Mouse (Mus musculus) heart, embryonic 11.5 days (tissue): ENCODE measurements around the gene Gzmm. TPM values are rescaled to one million over a fixed set of nuclear protein-coding genes. Genes with fewer than 3 reads are reported as not detected.
A peak's percentile ranks its signal among the peaks of the same experiment; 100 is the strongest.
"Not testable (repeated sequence)": the region's sequence is repeated elsewhere in the genome, so short reads cannot be mapped to it uniquely, and the experiment has no call there.

Experiments
- ATAC-seq: fragments of 200-750 bp; cut with Nextera tagmentation; replicated peaks from 2 replicates; pipeline ENCODE4 v1.8.0; 2017; ENCODE audit warnings: moderate library complexity; ENCODE audit not compliant: insufficient number of reproducible peaks, low FRiP score, low TSS enrichment
- H3K27ac ChIP-seq: fragments of 300-500 bp; sonication (generic); 2 replicates; pipeline ENCODE4 v1.5.1; 2014; ENCODE audit warnings: mild to moderate bottlenecking, low read depth, low read length
- H3K27me3 ChIP-seq: fragments of 300-500 bp; sonication (generic); 2 replicates; pipeline ENCODE4 v1.6.1; 2014; ENCODE audit warnings: mild to moderate bottlenecking, low read length, mixed read lengths; ENCODE audit not compliant: control insufficient read depth, insufficient read depth
- H3K36me3 ChIP-seq: fragments of 300-500 bp; sonication (generic); 2 replicates; pipeline ENCODE4 v1.6.1; 2014; ENCODE audit warnings: mild to moderate bottlenecking, low read length, moderate library complexity, mixed read lengths; ENCODE audit not compliant: control insufficient read depth, insufficient read depth
- H3K4me1 ChIP-seq: fragments of 300-500 bp; sonication (generic); 2 replicates; pipeline ENCODE4 v1.6.1; 2014; ENCODE audit warnings: low read length; ENCODE audit not compliant: control insufficient read depth, insufficient read depth
- H3K4me2 ChIP-seq: fragments of 300-500 bp; sonication (generic); 2 replicates; pipeline ENCODE4 v1.6.1; 2014; ENCODE audit warnings: mild to moderate bottlenecking, moderate library complexity
- H3K4me3 ChIP-seq: fragments of 300-500 bp; sonication (generic); 2 replicates; pipeline ENCODE4 v1.5.1; 2014; ENCODE audit warnings: low read depth, low read length
- H3K9ac ChIP-seq: fragments of 300-500 bp; sonication (generic); 2 replicates; pipeline ENCODE4 v1.6.1; 2014; ENCODE audit warnings: mild to moderate bottlenecking, low read depth, low read length, moderate library complexity
- H3K9me3 ChIP-seq: fragments of 300-500 bp; sonication (generic); replicated peaks from 2 replicates; pipeline ENCODE4 v1.6.1; 2016; ENCODE audit warnings: low read length; ENCODE audit not compliant: control insufficient read depth
- WGBS: fragments of 180-500 bp; shearing (Covaris S2); extraction: QIAGEN DNeasy Blood & Tissue Kit; methylation state at CpG from one replicate; pipeline ENCODE4 v1.1.7; 2014; ENCODE audit not compliant: insufficient replicate concordance; 5-methylcytosine and 5-hydroxymethylcytosine counted together
- polyA plus RNA-seq: library from polyadenylated mRNA; unstranded; fragments of >200 nt; fragmentation: Nextera tagmentation; extraction: Ambion mirVana; gene quantifications from 2 replicates; pipeline ENCODE4 v1.2.1, GENCODE M21; 2014

Gene Gzmm
- polyA plus RNA-seq, 1 experiment from 2014 or later, result 0.40 TPM

DNA sequence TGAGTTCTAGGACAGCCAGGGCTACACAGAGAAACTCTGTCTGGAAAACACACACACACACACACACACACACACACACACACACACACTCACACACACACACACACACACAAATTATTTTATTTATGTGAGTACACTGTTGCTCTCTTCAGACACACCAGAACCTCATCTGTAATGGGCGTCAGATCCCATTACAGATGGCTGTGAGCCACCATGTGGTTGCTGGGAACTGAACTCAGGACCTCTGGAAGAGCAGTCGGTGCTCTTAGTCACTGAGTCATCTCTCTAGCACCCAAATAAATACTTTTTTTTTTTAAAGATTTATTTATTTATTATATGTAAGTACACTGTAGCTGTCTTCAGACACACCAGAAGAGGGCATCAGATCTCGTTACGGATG lies 14.2 kb downstream of the Gzmm start:
- not testable (repeated sequence) for H3K27me3 ChIP-seq, H3K36me3 ChIP-seq, H3K27ac ChIP-seq, H3K9me3 ChIP-seq, H3K9ac ChIP-seq, ATAC-seq, H3K4me3 ChIP-seq, H3K4me2 ChIP-seq
- peaks cover 45% of the 10 kb centered on the region for H3K4me1 ChIP-seq
- WGBS, result 77% methylated on average over 2 of the region's 4 CpGs

DNA sequence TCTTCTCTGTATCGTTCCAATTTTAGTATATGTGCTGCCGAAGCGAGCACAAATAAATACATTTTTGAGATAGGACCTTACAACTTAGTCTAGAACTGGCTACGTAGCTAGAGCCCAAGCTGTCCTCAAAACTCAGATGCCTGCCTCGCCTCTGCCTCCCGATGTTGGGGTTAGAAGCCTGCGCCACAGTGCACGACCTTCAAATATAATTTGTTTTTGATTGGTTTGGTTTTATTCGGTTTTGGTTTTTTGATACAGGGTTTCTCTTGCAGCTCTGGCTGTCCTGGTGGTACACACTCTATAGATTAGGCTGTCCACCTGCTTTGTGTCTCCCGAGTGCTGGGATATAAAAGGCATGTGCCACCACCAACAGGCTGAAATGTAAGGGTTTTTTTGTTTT lies 14.7 kb downstream of the Gzmm start:
- H3K4me2 ChIP-seq, result peak overlapping the region; percentile 65
- no peaks in the 10 kb centered on the region for H3K9me3 ChIP-seq
- no peaks in the 10 kb centered on the region for H3K27me3 ChIP-seq
- WGBS, result 77% methylated on average over 10 of the region's 10 CpGs
- H3K4me1 ChIP-seq, result peaks cover 48% of the 10 kb centered on the region
- no peak overlapping the region for H3K27ac ChIP-seq
- no peak for ATAC-seq
- H3K36me3 ChIP-seq, result peaks cover 3% of the 10 kb centered on the region; the same call in 1 of the 2 replicates
- peak overlapping the region; percentile 91 for H3K4me3 ChIP-seq
- H3K9ac ChIP-seq, result peak overlapping the region; percentile 67; the same call in 1 of the 2 replicates

GRCm38 (mm10) chr10:79704065-79704969 lies 15.5 kb downstream of the Gzmm start, which contains the start of gene Bsg:
Bsg (plus strand) TSS chr10:79704491.
- peak; percentile 92 for ATAC-seq
- WGBS, result under 1% methylated on average over 64 of the region's 65 CpGs
- Histone ChIP-seq H3K36me3 (peaks cover 3% of the 10 kb centered on the region), H3K4me2 (peak within 1 kb of the TSS; percentile 79), H3K9ac (peak within 1 kb of the TSS; percentile 99), H3K9me3 (no peaks in the 10 kb centered on the region), H3K27ac (peak within 1 kb of the TSS; percentile 93), H3K27me3 (no peaks in the 10 kb centered on the region), H3K4me3 (peak within 1 kb of the TSS; percentile 91), H3K4me1 (peaks cover 56% of the 10 kb centered on the region)

DNA sequence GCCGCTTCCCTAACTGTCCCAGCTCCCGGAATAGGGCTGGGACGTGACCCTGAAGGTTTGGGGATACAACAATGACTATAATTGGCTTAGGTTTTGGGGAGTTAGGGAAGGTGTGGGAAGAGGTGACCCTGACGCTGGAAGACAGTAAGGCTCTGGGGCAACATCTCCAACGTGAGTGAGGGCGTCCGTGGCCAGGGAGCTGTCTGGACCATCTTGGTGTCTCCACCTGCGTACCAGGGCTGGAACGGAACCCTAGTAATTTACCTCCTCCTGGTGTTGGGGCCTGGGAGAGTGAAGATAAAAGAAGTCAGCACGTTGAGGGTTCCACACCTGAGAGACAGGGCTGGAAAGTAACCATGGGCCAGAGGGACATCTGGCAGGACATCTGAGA lies 16.1 kb downstream of the Gzmm start:
- Histone ChIP-seq H3K27me3 (no peaks in the 10 kb centered on the region), H3K27ac (peak overlapping the region; percentile 93; the same call in 1 of the 2 replicates), H3K36me3 (peaks cover 8% of the 10 kb centered on the region), H3K4me3 (peak overlapping the region; percentile 91), H3K4me2 (peak overlapping the region; percentile 79), H3K9ac (peak overlapping the region; percentile 99), H3K9me3 (no peaks in the 10 kb centered on the region), H3K4me1 (peaks cover 62% of the 10 kb centered on the region)
- WGBS, result 4% methylated on average over 10 of the region's 10 CpGs
- no peak for ATAC-seq

GRCm38 (mm10) chr10:79705951-79706350 lies 17.1 kb downstream of the Gzmm start:
- peaks cover 61% of the 10 kb centered on the region for H3K4me1 ChIP-seq
- WGBS, result 50% methylated on average over 5 of the region's 5 CpGs
- peak overlapping the region; percentile 79 for H3K4me2 ChIP-seq
- no peaks in the 10 kb centered on the region for H3K27me3 ChIP-seq
- H3K27ac ChIP-seq, result peak overlapping the region; percentile 93
- peaks cover 18% of the 10 kb centered on the region for H3K36me3 ChIP-seq
- peak overlapping the region; percentile 99 for H3K9ac ChIP-seq
- peak; percentile 60; the same call in 1 of the 2 replicates for ATAC-seq
- H3K4me3 ChIP-seq, result peak overlapping the region; percentile 91
- H3K9me3 ChIP-seq, result no peaks in the 10 kb centered on the region

- Histone ChIP-seq H3K4me3 (peak overlapping the region; percentile 91), H3K4me2 (peak overlapping the region; percentile 79), H3K9ac (peak overlapping the region; percentile 99), H3K4me1 (peaks cover 55% of the 10 kb centered on the region), H3K36me3 (peaks cover 24% of the 10 kb centered on the region), H3K27me3 (no peaks in the 10 kb centered on the region), H3K27ac (peak overlapping the region; percentile 74), H3K9me3 (no peaks in the 10 kb centered on the region)
- WGBS, result 65% methylated on average over 5 of the region's 5 CpGs
- ATAC-seq, result no peak
These were observed 17.7 kb downstream of the Gzmm start for GRCm38 (mm10) chr10:79706406-79707094.

- Histone ChIP-seq H3K9me3 (no peaks in the 10 kb centered on the region), H3K4me2 (peak overlapping the region; percentile 79), H3K27ac (peak overlapping the region; percentile 7; the same call in 1 of the 2 replicates), H3K36me3 (peaks cover 29% of the 10 kb centered on the region), H3K4me1 (peaks cover 54% of the 10 kb centered on the region), H3K9ac (no peak overlapping the region), H3K27me3 (no peaks in the 10 kb centered on the region), H3K4me3 (peak overlapping the region; percentile 91; the same call in 1 of the 2 replicates)
- 63% methylated on average over 1 of the region's 1 CpGs for WGBS
- ATAC-seq, result no peak
These were observed 18.3 kb downstream of the Gzmm start for GRCm38 (mm10) chr10:79707162-79707561.

DNA sequence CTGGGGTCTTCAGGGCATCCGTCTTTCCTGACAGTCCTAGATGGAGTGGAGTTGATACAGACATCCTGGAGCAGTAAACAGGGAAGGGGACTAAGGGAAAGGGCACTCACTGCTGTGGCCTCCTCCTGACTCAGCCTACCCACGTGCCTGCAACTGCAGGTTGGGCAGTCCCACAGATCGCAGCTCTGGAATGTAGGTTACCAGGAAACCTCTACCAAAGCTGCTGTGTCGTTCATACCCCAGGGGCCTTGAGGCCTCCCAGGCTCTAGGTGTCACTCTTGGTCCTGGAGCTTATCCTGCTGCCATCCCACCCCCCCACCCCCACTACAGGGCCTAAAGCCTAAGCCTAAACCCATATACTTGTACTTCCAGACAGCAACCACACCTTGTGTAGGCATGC lies 18.9 kb downstream of the Gzmm start:
- peaks cover 57% of the 10 kb centered on the region for H3K4me1 ChIP-seq
- peaks cover 29% of the 10 kb centered on the region for H3K36me3 ChIP-seq
- WGBS, result 50% methylated on average over 4 of the region's 4 CpGs
- ATAC-seq, result no peak
- H3K4me2 ChIP-seq, result peak overlapping the region; percentile 79
- H3K4me3 ChIP-seq, result no peak overlapping the region
- H3K9me3 ChIP-seq, result no peaks in the 10 kb centered on the region
- 0 out of 2 replicates have a peak overlapping the region, but pooled peaks have one; percentile 3 for H3K9ac ChIP-seq
- no peaks in the 10 kb centered on the region for H3K27me3 ChIP-seq
- no peak overlapping the region for H3K27ac ChIP-seq
